Mouse (Mus musculus): ENCODE measurements around the gene Tppp3.

DNA sequence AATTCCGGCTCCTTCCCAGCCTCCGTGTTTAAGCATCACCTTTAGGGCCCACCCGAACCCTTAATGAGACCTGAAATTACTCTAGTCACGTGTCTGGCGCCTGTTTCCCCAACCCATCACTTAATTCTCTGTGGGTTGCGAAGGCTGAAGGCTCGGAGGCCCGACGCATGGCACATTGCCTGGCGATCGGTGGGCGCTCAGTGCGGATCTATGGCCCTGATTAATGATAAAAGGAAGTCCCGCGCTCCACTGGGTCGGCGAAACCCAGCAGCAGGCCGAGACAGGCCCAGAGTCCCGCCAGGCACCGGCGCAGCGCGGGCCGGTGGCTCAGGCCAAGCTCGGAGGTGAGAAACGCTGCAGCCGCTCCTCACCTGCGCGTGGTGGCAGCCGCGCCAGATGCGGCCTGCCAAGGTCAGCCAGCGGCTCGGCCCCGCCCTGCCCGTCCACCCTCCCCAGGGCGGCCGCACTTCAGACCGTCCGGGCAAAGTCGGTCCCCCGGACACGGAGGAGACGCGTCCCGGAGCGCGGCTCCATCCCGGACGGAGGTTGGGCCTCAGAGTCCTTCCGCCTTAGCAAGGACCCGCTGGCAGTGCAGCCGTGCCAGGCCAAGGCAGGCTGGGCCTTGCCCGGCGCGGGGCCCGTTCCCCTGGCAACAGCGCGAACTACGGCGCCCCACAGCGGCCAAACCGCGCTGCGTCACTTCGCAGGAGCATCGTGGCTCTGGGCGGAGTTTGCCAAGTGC lies 25.3 kb upstream of the Tppp3 start, which contains the start of gene Zdhhc1:
- peak; percentile 51 for TF ChIP-seq CTCF (conservative IDR thresholded peaks at IDR 0.05; ENCODE audit: insufficient read depth, insufficient read length, low read depth, low read length)
- TF ChIP-seq POLR2A (IDR thresholded peaks at IDR 0.05; ENCODE audit: low read depth, low read length): peak; percentile 41

Data from kidney, adult 2 months (tissue).